21 mouse cellular contexts compared by ENCODE assay signal in the genomic region with DNA sequence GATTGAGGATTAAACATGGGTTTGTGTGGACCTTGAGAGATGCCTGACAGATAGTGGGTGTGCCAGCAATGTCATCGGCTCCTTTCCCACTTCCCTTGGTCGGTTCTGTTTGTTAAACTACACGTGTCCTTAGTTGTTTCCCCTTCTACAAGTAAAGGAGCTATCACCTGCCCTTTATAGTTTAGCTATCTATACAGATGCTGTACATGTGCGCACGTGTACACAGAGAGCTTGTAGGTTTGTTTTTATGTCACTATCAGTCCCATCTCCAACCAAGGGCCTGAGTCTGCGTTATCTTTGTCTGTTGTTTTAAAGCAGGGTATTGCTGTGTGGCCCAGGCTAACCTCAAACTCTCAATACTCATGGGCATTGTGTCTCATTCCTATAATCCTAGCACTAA. TPM values are rescaled to one million over a fixed set of nuclear protein-coding genes. Genes with fewer than 3 reads are reported as not detected.
"Had no signal": no experiment of that assay in that cellular context is flagged by ENCODE, and none has a peak within 500 bp of the region (broad histone marks: within the 10 kb centered on the region; RNA-seq: fewer than 3 reads in every experiment).

No protein-coding gene starts in this region.

- ATAC-seq: forebrain, embryonic 13.5 days; forebrain, embryonic 14.5 days; forebrain, embryonic 15.5 days; forebrain, embryonic 16.5 days had no signal

- H3K4me2 ChIP-seq: embryonic facial prominence, embryonic 12.5 days; embryonic facial prominence, embryonic 13.5 days; embryonic facial prominence, embryonic 15.5 days; forebrain, embryonic 12.5 days; forebrain, embryonic 13.5 days; forebrain, embryonic 15.5 days had no signal

- DNase-seq: cerebellum, adult 8-10 months; cerebellum, adult 9-10 months; gastrocnemius, adult 2 months; gastrocnemius, postnatal 10 days; gastrocnemius, postnatal 14 days; gastrocnemius, postnatal 25 days; heart, adult 18-20 months; heart, adult 2 months had no signal

- H3K36me3 ChIP-seq: embryonic facial prominence, embryonic 10.5 days; embryonic facial prominence, embryonic 12.5 days; embryonic facial prominence, embryonic 13.5 days; embryonic facial prominence, embryonic 15.5 days; forebrain, embryonic 10.5 days; forebrain, embryonic 12.5 days; forebrain, embryonic 15.5 days had no signal

- H3K9me3 ChIP-seq: embryonic facial prominence, embryonic 10.5 days; embryonic facial prominence, embryonic 12.5 days; embryonic facial prominence, embryonic 13.5 days; embryonic facial prominence, embryonic 15.5 days; forebrain, embryonic 10.5 days; forebrain, embryonic 12.5 days; forebrain, embryonic 13.5 days; forebrain, embryonic 15.5 days had no signal

- H3K4me3 ChIP-seq: embryonic facial prominence, embryonic 10.5 days; embryonic facial prominence, embryonic 12.5 days; embryonic facial prominence, embryonic 13.5 days; embryonic facial prominence, embryonic 15.5 days; erythroblast, embryonic 14.5 days; forebrain, embryonic 10.5 days; forebrain, embryonic 12.5 days; forebrain, embryonic 13.5 days; forebrain, embryonic 15.5 days; gastrocnemius, adult 2 months; heart, adult 2 months had no signal

- H3K27ac ChIP-seq: embryonic facial prominence, embryonic 10.5 days; embryonic facial prominence, embryonic 12.5 days; embryonic facial prominence, embryonic 13.5 days; embryonic facial prominence, embryonic 15.5 days; forebrain, embryonic 10.5 days; forebrain, embryonic 12.5 days; forebrain, embryonic 13.5 days; forebrain, embryonic 15.5 days; gastrocnemius, adult 2 months; heart, adult 2 months had no signal

- H3K9ac ChIP-seq: embryonic facial prominence, embryonic 12.5 days; embryonic facial prominence, embryonic 13.5 days; embryonic facial prominence, embryonic 15.5 days; forebrain, embryonic 12.5 days; forebrain, embryonic 13.5 days; forebrain, embryonic 15.5 days; forebrain, postnatal 0 days had no signal

RNA-seq across cellular contexts. Expression of gene Myh7b, which starts 13.0 kb away (rescaled TPM):
- total RNA-seq: common myeloid progenitor, adult 5-6 weeks had no signal
